Mouse (Mus musculus) neural tube, embryonic 11.5 days (tissue): ENCODE measurements around the gene Cdh12. TPM values are rescaled to one million over a fixed set of nuclear protein-coding genes. Genes with fewer than 3 reads are reported as not detected.

Experiments
- ATAC-seq: fragments of 200-750 bp; cut with Nextera tagmentation; 2 replicates; pipeline ENCODE4 v1.8.0; 2017; ENCODE audit warnings: moderate number of reproducible peaks, mild to moderate bottlenecking, moderate TSS enrichment, moderate library complexity; ENCODE audit not compliant: insufficient read depth, low FRiP score, low TSS enrichment
- DNase-seq: peaks from one replicate; pipeline ENCODE4 v3.0.0-alpha.2; 2015; ENCODE audit warnings: low spot score
- H3K27ac ChIP-seq: fragments of 300-500 bp; sonication (generic); 2 replicates; pipeline ENCODE4 v1.5.1; 2014; ENCODE audit warnings: low read depth, mild to moderate bottlenecking, low read length
- H3K27me3 ChIP-seq: fragments of 300-500 bp; sonication (generic); 2 replicates; pipeline ENCODE4 v1.6.1; 2014; ENCODE audit warnings: mild to moderate bottlenecking, low read length, mixed read lengths; ENCODE audit not compliant: control insufficient read depth, insufficient read depth
- H3K36me3 ChIP-seq: fragments of 300-500 bp; sonication (generic); 2 replicates; pipeline ENCODE4 v1.6.1; 2014; ENCODE audit warnings: mild to moderate bottlenecking, low read length, moderate library complexity, mixed read lengths; ENCODE audit not compliant: control insufficient read depth, insufficient read depth
- H3K4me1 ChIP-seq: fragments of 300-500 bp; sonication (generic); 2 replicates; pipeline ENCODE4 v1.6.1; 2014; ENCODE audit warnings: low read length, mixed read lengths; ENCODE audit not compliant: control insufficient read depth, insufficient read depth
- H3K4me2 ChIP-seq: fragments of 300-500 bp; sonication (generic); 2 replicates; pipeline ENCODE4 v1.6.1; 2014; ENCODE audit warnings: low read depth, mild to moderate bottlenecking, moderate library complexity
- H3K4me3 ChIP-seq: fragments of 300-500 bp; sonication (generic); 2 replicates; pipeline ENCODE4 v1.5.1; 2014; ENCODE audit warnings: low read depth, low read length
- H3K9ac ChIP-seq: fragments of 300-500 bp; sonication (generic); 2 replicates; pipeline ENCODE4 v1.6.1; 2014; ENCODE audit warnings: mild to moderate bottlenecking, low read length
- H3K9me3 ChIP-seq: fragments of 300-500 bp; sonication (generic); 2 replicates; pipeline ENCODE4 v1.6.1; 2016; ENCODE audit warnings: low read length; ENCODE audit not compliant: control insufficient read depth
- WGBS: fragments of 180-500 bp; shearing (Covaris S2); extraction: QIAGEN DNeasy Blood & Tissue Kit; methylation state at CpG from one replicate; pipeline ENCODE4 v1.1.7; 2014; 5-methylcytosine and 5-hydroxymethylcytosine counted together
- polyA plus RNA-seq: library from polyadenylated mRNA; unstranded; fragments of >200 nt; fragmentation: Nextera tagmentation; extraction: Ambion mirVana; gene quantifications from 2 replicates; pipeline ENCODE4 v1.2.1, GENCODE M21; 2014

Gene Cdh12
- polyA plus RNA-seq, 1 experiment from 2014 or later, result 2.5 TPM

DNA sequence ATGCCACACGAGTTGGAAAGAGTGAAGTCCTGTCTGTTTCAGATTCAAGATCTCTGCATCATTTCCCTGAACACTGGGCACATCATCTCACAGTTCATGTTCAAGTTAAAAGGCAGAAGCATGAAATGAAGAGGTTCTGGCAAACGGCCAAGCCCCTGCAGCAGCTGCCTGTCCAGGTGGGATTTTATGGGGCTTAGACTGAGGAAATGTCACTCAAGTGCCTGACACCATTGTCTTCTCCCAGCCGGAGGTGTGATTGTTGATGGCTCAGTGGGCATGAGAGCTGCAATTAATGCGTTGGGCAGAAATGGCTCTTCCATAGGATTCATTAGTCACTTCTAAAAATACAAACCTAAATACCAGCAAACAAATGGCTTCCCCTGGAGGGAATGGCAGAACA, 347.9 kb downstream of the Cdh12 start:
- Histone ChIP-seq H3K9me3 (no peaks in the 10 kb centered on the region), H3K4me3 (no peak overlapping the region), H3K27me3 (no peaks in the 10 kb centered on the region), H3K36me3 (no peaks in the 10 kb centered on the region), H3K9ac (no peak overlapping the region), H3K4me1 (no peaks in the 10 kb centered on the region), H3K4me2 (no peak overlapping the region), H3K27ac (no peak overlapping the region)
- DNase-seq (peak; percentile 38), ATAC-seq (no peak)
- WGBS, result 38% methylated on average over 4 of the region's 4 CpGs

DNA sequence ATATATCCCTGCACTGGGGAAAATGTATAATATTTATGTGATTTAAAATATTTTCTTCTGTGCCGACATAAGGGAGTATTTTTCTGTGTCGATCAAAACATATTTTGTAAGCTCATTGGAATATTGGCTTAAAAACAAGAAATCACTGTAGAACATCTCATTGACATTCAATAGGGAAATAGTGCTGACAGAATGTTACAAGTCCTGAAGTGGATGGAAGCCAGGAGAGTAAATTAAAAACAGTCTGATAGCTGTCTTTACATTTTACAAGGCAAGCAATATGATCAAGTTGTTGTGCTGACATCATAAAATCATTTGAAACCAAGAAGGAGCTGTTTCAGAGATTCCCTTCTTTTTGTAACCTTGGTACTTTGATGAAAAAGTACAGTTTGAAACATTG, 349.5 kb downstream of the Cdh12 start:
- Histone ChIP-seq H3K4me3 (no peak overlapping the region), H3K36me3 (no peaks in the 10 kb centered on the region), H3K27me3 (no peaks in the 10 kb centered on the region), H3K4me1 (no peaks in the 10 kb centered on the region), H3K9me3 (no peaks in the 10 kb centered on the region), H3K27ac (no peak overlapping the region), H3K9ac (no peak overlapping the region), H3K4me2 (no peak overlapping the region)
- no peak for ATAC-seq
- 91% methylated on average over 2 of the region's 2 CpGs for WGBS
- no peak for DNase-seq

DNA sequence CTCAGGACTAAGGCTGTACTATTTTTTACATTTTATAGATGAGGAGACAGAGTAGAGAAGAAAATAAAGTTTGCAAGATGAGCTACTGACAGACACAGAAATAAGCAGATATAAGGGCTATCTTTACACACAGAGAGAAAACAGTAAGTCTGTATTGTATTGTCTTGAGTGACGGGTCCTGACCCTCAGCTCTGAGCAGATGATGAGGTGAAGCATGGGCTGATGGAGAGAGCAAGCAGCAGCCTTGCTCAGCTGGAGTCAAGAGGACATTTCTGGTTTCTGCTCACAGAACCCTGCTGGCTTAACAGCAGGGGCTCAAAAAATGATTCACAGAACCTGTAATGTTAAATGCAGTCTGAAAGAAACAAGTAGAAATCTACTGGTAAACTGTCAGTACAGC, 386.8 kb downstream of the Cdh12 start:
- ATAC-seq, result no peak
- WGBS, result 47% methylated on average over 1 of the region's 1 CpGs
- no peak overlapping the region for H3K27ac ChIP-seq

DNA sequence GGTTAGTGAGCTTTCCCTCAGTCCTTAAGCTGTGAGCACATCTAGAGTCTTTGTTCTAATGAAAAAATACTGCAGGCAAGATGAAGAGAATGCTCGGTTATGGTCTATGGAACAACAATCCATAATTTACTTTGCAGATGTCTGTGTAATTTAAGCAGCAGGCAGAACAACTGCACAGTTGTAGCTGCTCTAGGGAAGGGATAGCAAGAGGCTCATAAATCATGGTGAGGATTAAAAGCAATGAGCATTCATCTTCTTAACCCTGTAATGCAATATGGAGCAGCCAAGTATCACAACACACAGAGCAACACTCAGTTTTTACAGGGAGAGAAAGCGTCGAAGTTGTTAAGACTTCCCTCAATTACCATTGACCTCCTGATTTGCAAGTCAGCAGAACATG, 387.9 kb downstream of the Cdh12 start:
- H3K4me2 ChIP-seq, result no peak overlapping the region
- peak; percentile 14 for DNase-seq
- H3K36me3 ChIP-seq, result no peaks in the 10 kb centered on the region
- no peaks in the 10 kb centered on the region for H3K9me3 ChIP-seq
- H3K4me1 ChIP-seq, result no peaks in the 10 kb centered on the region
- no peak overlapping the region for H3K9ac ChIP-seq
- 18% methylated on average over 3 of the region's 3 CpGs for WGBS
- no peaks in the 10 kb centered on the region for H3K27me3 ChIP-seq
- H3K27ac ChIP-seq, result no peak overlapping the region
- H3K4me3 ChIP-seq, result no peak overlapping the region
- ATAC-seq, result peak; percentile 78

More for the DNA sequence above, 386.8 kb downstream of the Cdh12 start:
- H3K9me3 ChIP-seq, result no peaks in the 10 kb centered on the region
- no peaks in the 10 kb centered on the region for H3K36me3 ChIP-seq
- H3K4me2 ChIP-seq, result no peak overlapping the region
- H3K27me3 ChIP-seq, result no peaks in the 10 kb centered on the region
- H3K4me3 ChIP-seq, result no peak overlapping the region
- H3K9ac ChIP-seq, result no peak overlapping the region
- no peaks in the 10 kb centered on the region for H3K4me1 ChIP-seq
- peak; percentile 23 for DNase-seq

GRCm38 (mm10) chr15:20841479-20841878, 392.4 kb downstream of the Cdh12 start:
- Histone ChIP-seq H3K9ac (no peak overlapping the region), H3K27ac (no peak overlapping the region), H3K36me3 (no peaks in the 10 kb centered on the region), H3K4me2 (no peak overlapping the region), H3K4me1 (no peaks in the 10 kb centered on the region), H3K9me3 (no peaks in the 10 kb centered on the region), H3K27me3 (no peaks in the 10 kb centered on the region), H3K4me3 (no peak overlapping the region)
- no peak for ATAC-seq
- WGBS, result 93% methylated on average over 5 of the region's 5 CpGs
- no peak for DNase-seq

GRCm38 (mm10) chr15:20863076-20863475, 414.0 kb downstream of the Cdh12 start:
- WGBS, result 64% methylated on average over 2 of the region's 2 CpGs
- no peaks in the 10 kb centered on the region for H3K36me3 ChIP-seq
- no peak overlapping the region for H3K27ac ChIP-seq
- no peaks in the 10 kb centered on the region for H3K9me3 ChIP-seq
- no peaks in the 10 kb centered on the region for H3K4me1 ChIP-seq
- H3K4me3 ChIP-seq, result no peak overlapping the region
- H3K9ac ChIP-seq, result no peak overlapping the region
- H3K4me2 ChIP-seq, result no peak overlapping the region
- no peaks in the 10 kb centered on the region for H3K27me3 ChIP-seq
- ATAC-seq (no peak), DNase-seq (no peak)

DNA sequence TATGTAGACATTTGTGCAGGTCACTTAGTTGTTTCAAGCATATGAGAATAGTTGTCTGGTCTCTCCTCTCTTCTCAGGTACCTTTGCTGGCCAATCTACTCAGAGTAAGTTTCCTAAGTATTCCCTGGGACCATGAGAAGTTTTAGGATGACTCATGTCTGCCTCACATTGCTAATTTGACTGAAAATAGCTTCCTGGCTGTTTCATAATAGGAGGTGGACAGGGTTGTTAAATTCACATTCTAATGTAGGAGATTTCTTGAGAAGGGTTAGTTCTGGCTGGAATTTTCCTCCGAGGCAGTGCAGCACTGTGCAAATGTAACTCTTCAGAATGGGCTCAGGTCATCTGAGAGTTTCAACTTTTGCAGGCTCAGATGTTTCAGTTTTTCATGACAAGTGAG, 423.5 kb downstream of the Cdh12 start:
- Histone ChIP-seq H3K4me3 (no peak overlapping the region), H3K4me2 (no peak overlapping the region), H3K4me1 (no peaks in the 10 kb centered on the region), H3K36me3 (no peaks in the 10 kb centered on the region), H3K9ac (no peak overlapping the region), H3K27me3 (no peaks in the 10 kb centered on the region), H3K9me3 (no peaks in the 10 kb centered on the region), H3K27ac (no peak overlapping the region)
- DNase-seq (no peak), ATAC-seq (no peak)
- 77% methylated on average over 1 of the region's 1 CpGs for WGBS

- H3K27ac ChIP-seq, result no peak overlapping the region
- 90% methylated on average over 2 of the region's 2 CpGs for WGBS
- no peak overlapping the region for H3K9ac ChIP-seq
- H3K4me1 ChIP-seq, result no peaks in the 10 kb centered on the region
- ATAC-seq, result no peak
- no peak overlapping the region for H3K4me2 ChIP-seq
- no peaks in the 10 kb centered on the region for H3K36me3 ChIP-seq
- H3K27me3 ChIP-seq, result no peaks in the 10 kb centered on the region
- H3K9me3 ChIP-seq, result no peaks in the 10 kb centered on the region
- no peak overlapping the region for H3K4me3 ChIP-seq
- DNase-seq, result no peak
Measured at GRCm38 (mm10) chr15:20876993-20877392, 427.9 kb downstream of the Cdh12 start.

- Histone ChIP-seq H3K27me3 (no peaks in the 10 kb centered on the region), H3K4me2 (no peak overlapping the region)
- WGBS, result 88% methylated on average over 3 of the region's 3 CpGs
Measured at GRCm38 (mm10) chr15:20893471-20893870, 444.4 kb downstream of the Cdh12 start.

More at GRCm38 (mm10) chr15:20893471-20893870, 444.4 kb downstream of the Cdh12 start:
- no peaks in the 10 kb centered on the region for H3K36me3 ChIP-seq
- H3K4me1 ChIP-seq, result no peaks in the 10 kb centered on the region
- no peak overlapping the region for H3K9ac ChIP-seq
- DNase-seq, result no peak
- no peak overlapping the region for H3K27ac ChIP-seq
- H3K4me3 ChIP-seq, result no peak overlapping the region
- no peak for ATAC-seq
- H3K9me3 ChIP-seq, result no peaks in the 10 kb centered on the region
